Mouse (Mus musculus) B cell, adult 2 months (primary cell): Measurements from ENCODE around the gene Malsu1.

Experiments
- DNase-seq, 2 experiments: peaks; one replicate each; pipeline ENCODE4 v3.0.0; 2022

Gene Malsu1

GRCm38 (mm10) chr6:49073304-49074116 lies at the start of gene Malsu1:
Gene Malsu1, plus strand, starts transcription at chr6:49073795.
- DNase-seq = peak; percentile 92 to 93

GRCm38 (mm10) chr6:49025290-49025689 lies 48.3 kb upstream of the Malsu1 start:
- no peak for DNase-seq

- DNase-seq = no peak
Observed at GRCm38 (mm10) chr6:49026496-49026895, 47.1 kb upstream of the Malsu1 start.

- DNase-seq = no peak
Observed at GRCm38 (mm10) chr6:49028019-49028418, 45.6 kb upstream of the Malsu1 start.

GRCm38 (mm10) chr6:49028708-49029107 lies 44.9 kb upstream of the Malsu1 start:
- no peak for DNase-seq

- DNase-seq = no peak
Observed at GRCm38 (mm10) chr6:49031230-49031629, 42.4 kb upstream of the Malsu1 start.

GRCm38 (mm10) chr6:49032783-49033182 lies 40.8 kb upstream of the Malsu1 start:
- DNase-seq = no peak

GRCm38 (mm10) chr6:49036275-49037267 lies 37.0 kb upstream of the Malsu1 start, which contains the start of gene Gpnmb:
Gene Gpnmb, plus strand, starts transcription at chr6:49036546.
- DNase-seq = peak in 1 of 2 experiments; percentile 18

GRCm38 (mm10) chr6:49037268-49037662 lies 36.3 kb upstream of the Malsu1 start:
- no peak for DNase-seq

GRCm38 (mm10) chr6:49039470-49040180 lies 34.0 kb upstream of the Malsu1 start:
- DNase-seq = peak; percentile 73

- no peak for DNase-seq
Observed at GRCm38 (mm10) chr6:49046502-49046901, 27.1 kb upstream of the Malsu1 start.

GRCm38 (mm10) chr6:49046976-49047375 lies 26.6 kb upstream of the Malsu1 start:
- DNase-seq = no peak

GRCm38 (mm10) chr6:49047848-49048247 lies 25.7 kb upstream of the Malsu1 start:
- DNase-seq = no peak

GRCm38 (mm10) chr6:49048395-49048794 lies 25.2 kb upstream of the Malsu1 start:
- DNase-seq = no peak

- no peak for DNase-seq
Observed at GRCm38 (mm10) chr6:49050677-49051410, 22.8 kb upstream of the Malsu1 start.

GRCm38 (mm10) chr6:49052191-49052590 lies 21.4 kb upstream of the Malsu1 start:
- no peak for DNase-seq

GRCm38 (mm10) chr6:49055256-49055733 lies 18.3 kb upstream of the Malsu1 start:
- DNase-seq = no peak

GRCm38 (mm10) chr6:49056009-49056408 lies 17.6 kb upstream of the Malsu1 start:
- DNase-seq = no peak

- DNase-seq = peak; percentile 79 to 82
Observed at GRCm38 (mm10) chr6:49057053-49058021, 16.3 kb upstream of the Malsu1 start.

GRCm38 (mm10) chr6:49068361-49068760 lies 5.2 kb upstream of the Malsu1 start:
- DNase-seq = no peak

- peak in 1 of 2 experiments; percentile 48 for DNase-seq
Observed at GRCm38 (mm10) chr6:49074117-49074490, 509 bp downstream of the Malsu1 start.
